Mouse (Mus musculus) kidney, embryonic 15.5 days (tissue): ENCODE data around the gene Eea1. TPM values are rescaled to one million over a fixed set of nuclear protein-coding genes. Genes with fewer than 3 reads are reported as not detected.

Experiments
- ATAC-seq: fragments of 200-750 bp; cut with Nextera tagmentation; replicated peaks from 2 replicates; pipeline ENCODE4 v1.8.0; 2017; ENCODE audit warnings: moderate TSS enrichment; ENCODE audit not compliant: low FRiP score
- H3K27ac ChIP-seq: fragments of 300-500 bp; sonication (generic); 2 replicates; pipeline ENCODE4 v1.5.1; 2015; ENCODE audit warnings: mild to moderate bottlenecking, inconsistent platforms
- H3K27me3 ChIP-seq: fragments of 300-500 bp; sonication (generic); 2 replicates; pipeline ENCODE4 v1.6.1; 2015; ENCODE audit warnings: inconsistent platforms
- H3K36me3 ChIP-seq: fragments of 300-500 bp; sonication (generic); 2 replicates; pipeline ENCODE4 v1.6.1; 2015; ENCODE audit warnings: inconsistent platforms
- H3K4me1 ChIP-seq: fragments of 300-500 bp; sonication (generic); 2 replicates; pipeline ENCODE4 v1.6.1; 2015; ENCODE audit warnings: inconsistent platforms
- H3K4me2 ChIP-seq: fragments of 300-500 bp; sonication (generic); 2 replicates; pipeline ENCODE4 v1.6.1; 2015; ENCODE audit warnings: moderate library complexity, mild to moderate bottlenecking, inconsistent platforms
- H3K4me3 ChIP-seq: fragments of 300-500 bp; sonication (generic); replicated peaks from 2 replicates; pipeline ENCODE4 v1.5.1; 2015; ENCODE audit warnings: mild to moderate bottlenecking, inconsistent platforms
- H3K9ac ChIP-seq: fragments of 300-500 bp; sonication (generic); 2 replicates; pipeline ENCODE4 v1.6.1; 2015; ENCODE audit warnings: mild to moderate bottlenecking, inconsistent platforms
- H3K9me3 ChIP-seq: fragments of 300-500 bp; sonication (generic); replicated peaks from 2 replicates; pipeline ENCODE4 v1.6.1; 2016; ENCODE audit warnings: inconsistent platforms
- WGBS: fragments of 180-500 bp; shearing (Covaris S2); methylation state at CpG from one replicate; pipeline ENCODE4 v1.1.7; 2015; ENCODE audit warnings: mixed read lengths; 5-methylcytosine and 5-hydroxymethylcytosine counted together
- polyA plus RNA-seq: library from polyadenylated mRNA; unstranded; fragments of >200 nt; fragmentation: Nextera tagmentation; extraction: Ambion mirVana; gene quantifications from 2 replicates; pipeline ENCODE4 v1.2.1, GENCODE M21; 2015

Eea1 gene
- polyA plus RNA-seq, 1 experiment from 2014 or later = 18.1 TPM

DNA sequence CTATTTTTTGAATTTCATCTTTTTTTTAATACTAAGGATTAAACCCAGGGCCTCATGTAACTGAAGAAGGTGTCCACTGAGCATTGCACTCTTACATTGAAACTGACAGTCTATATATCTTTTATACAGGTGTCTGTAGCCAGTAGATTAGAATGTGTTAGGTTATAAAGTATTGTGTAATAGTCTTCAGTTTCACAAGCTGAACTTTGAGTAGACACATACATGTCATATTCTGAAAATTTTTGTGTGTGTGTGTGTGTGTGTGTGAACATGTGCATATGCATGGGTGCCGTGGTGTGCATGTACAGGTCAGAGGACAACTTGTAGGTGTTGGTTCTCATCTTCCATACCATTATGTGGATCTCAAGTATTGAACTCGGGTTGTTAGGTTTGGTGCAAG, 16.2 kb downstream of the Eea1 start:
- H3K4me1 ChIP-seq = no peaks in the 10 kb centered on the region
- H3K9ac ChIP-seq = no peak overlapping the region
- H3K36me3 ChIP-seq = no peaks in the 10 kb centered on the region
- no peak overlapping the region for H3K27ac ChIP-seq
- no peaks in the 10 kb centered on the region; the same call in 1 of the 2 replicates for H3K9me3 ChIP-seq
- H3K4me2 ChIP-seq = no peak overlapping the region
- no peak overlapping the region for H3K4me3 ChIP-seq
- no peaks in the 10 kb centered on the region for H3K27me3 ChIP-seq
- WGBS = 85% methylated on average over 2 of the region's 2 CpGs
- no peak for ATAC-seq

DNA sequence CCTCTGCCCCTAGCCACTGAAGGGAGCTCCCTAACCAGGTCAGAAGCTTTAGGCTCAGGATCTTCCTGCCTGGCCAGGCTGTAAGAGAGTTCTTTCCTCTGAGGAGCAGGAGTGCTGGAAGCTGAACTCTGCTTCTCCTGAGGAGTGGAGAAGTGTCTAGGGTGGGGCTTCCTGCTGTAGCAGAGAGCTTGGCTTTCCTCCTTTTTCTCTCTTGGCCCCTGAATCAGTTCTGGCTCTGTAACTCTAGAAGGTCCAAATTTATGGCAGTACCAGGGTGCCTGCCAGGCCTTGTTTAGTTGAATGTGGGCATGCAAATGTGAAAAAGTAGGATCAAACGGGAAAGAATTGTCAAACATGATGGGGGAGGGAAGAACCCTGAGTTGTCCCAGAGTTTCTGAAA, 17.1 kb downstream of the Eea1 start:
- H3K9ac ChIP-seq = no peak overlapping the region
- H3K4me2 ChIP-seq = no peak overlapping the region
- ATAC-seq = no peak
- no peak overlapping the region for H3K4me3 ChIP-seq
- H3K36me3 ChIP-seq = no peaks in the 10 kb centered on the region
- no peaks in the 10 kb centered on the region; the same call in 1 of the 2 replicates for H3K9me3 ChIP-seq
- H3K27me3 ChIP-seq = no peaks in the 10 kb centered on the region
- no peak overlapping the region for H3K27ac ChIP-seq
- 48% methylated on average over 1 of the region's 1 CpGs for WGBS
- no peaks in the 10 kb centered on the region for H3K4me1 ChIP-seq

GRCm38 (mm10) chr10:95964679-95965078, 24.2 kb downstream of the Eea1 start:
- Histone ChIP-seq H3K4me3 (no peak overlapping the region), H3K27me3 (no peaks in the 10 kb centered on the region), H3K9me3 (no peaks in the 10 kb centered on the region), H3K36me3 (no peaks in the 10 kb centered on the region), H3K4me1 (no peaks in the 10 kb centered on the region), H3K27ac (no peak overlapping the region), H3K4me2 (no peak overlapping the region), H3K9ac (no peak overlapping the region)
- no peak for ATAC-seq
- 88% methylated on average over 1 of the region's 1 CpGs for WGBS

DNA sequence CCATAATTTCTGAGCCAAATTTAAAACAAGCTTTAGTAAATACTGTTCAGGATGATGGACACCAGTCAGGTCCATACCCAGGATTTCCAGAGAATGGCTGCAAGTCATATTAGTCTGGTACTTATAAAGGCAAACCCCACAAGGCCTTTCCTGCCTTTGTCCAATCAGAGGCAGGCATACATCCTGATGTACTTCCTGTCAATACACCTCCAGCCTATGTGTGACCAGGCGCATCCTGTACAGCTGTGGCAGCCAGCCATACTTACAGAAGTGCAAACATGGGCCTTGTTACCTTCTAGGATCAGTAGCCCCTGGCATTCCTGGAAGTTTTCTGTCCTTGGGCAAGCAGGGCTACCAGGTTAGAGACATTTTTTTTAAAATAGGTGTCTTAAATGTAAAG, 29.2 kb downstream of the Eea1 start:
- no peak overlapping the region for H3K4me2 ChIP-seq
- 94% methylated on average over 1 of the region's 1 CpGs for WGBS
- H3K9ac ChIP-seq = no peak overlapping the region
- no peaks in the 10 kb centered on the region for H3K27me3 ChIP-seq
- no peak overlapping the region for H3K4me3 ChIP-seq
- no peaks in the 10 kb centered on the region for H3K4me1 ChIP-seq
- no peak for ATAC-seq
- H3K27ac ChIP-seq = no peak overlapping the region
- no peaks in the 10 kb centered on the region for H3K9me3 ChIP-seq
- no peaks in the 10 kb centered on the region for H3K36me3 ChIP-seq

- ATAC-seq = no peak
- Histone ChIP-seq H3K4me2 (no peak overlapping the region), H3K27ac (no peak overlapping the region), H3K9me3 (no peaks in the 10 kb centered on the region), H3K4me1 (no peaks in the 10 kb centered on the region), H3K36me3 (peaks cover 9% of the 10 kb centered on the region), H3K9ac (no peak overlapping the region), H3K27me3 (no peaks in the 10 kb centered on the region), H3K4me3 (no peak overlapping the region)
- WGBS = 84% methylated on average over 3 of the region's 3 CpGs
These were observed 30.3 kb downstream of the Eea1 start for GRCm38 (mm10) chr10:95970744-95971212.

GRCm38 (mm10) chr10:95971341-95971740, 30.9 kb downstream of the Eea1 start:
- no peak for ATAC-seq
- Histone ChIP-seq H3K4me3 (no peak overlapping the region), H3K27me3 (no peaks in the 10 kb centered on the region), H3K4me2 (no peak overlapping the region), H3K27ac (no peak overlapping the region), H3K4me1 (no peaks in the 10 kb centered on the region), H3K9me3 (no peaks in the 10 kb centered on the region), H3K36me3 (peaks cover 9% of the 10 kb centered on the region), H3K9ac (no peak overlapping the region)
- 87% methylated on average over 4 of the region's 4 CpGs for WGBS

- Histone ChIP-seq H3K4me2 (no peak overlapping the region), H3K9ac (no peak overlapping the region), H3K27me3 (no peaks in the 10 kb centered on the region), H3K4me3 (no peak overlapping the region), H3K36me3 (peaks cover 10% of the 10 kb centered on the region), H3K9me3 (no peaks in the 10 kb centered on the region), H3K27ac (no peak overlapping the region), H3K4me1 (no peaks in the 10 kb centered on the region)
- no peak for ATAC-seq
- 89% methylated on average over 3 of the region's 3 CpGs for WGBS
These were observed 31.5 kb downstream of the Eea1 start for GRCm38 (mm10) chr10:95971942-95972341.

DNA sequence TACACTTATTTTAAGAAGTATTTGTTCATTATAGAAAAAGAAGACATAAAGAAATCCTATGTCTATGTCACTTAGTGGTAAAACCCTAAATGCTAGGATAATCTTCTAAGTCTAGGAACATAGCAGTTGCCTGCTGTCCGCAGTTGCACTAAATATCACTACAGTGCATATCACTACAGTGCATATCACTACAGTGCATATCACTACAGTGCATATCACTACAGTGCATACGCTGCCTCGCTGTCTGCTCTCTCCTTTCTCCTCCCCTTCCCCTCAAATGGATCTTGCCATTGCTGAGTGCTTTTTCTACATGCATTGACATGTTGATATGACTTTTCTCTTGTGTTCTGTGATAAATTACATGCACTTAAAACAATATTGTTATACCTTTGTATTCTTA, 34.0 kb downstream of the Eea1 start:
- WGBS = 99% methylated on average over 3 of the region's 3 CpGs
- no peak overlapping the region for H3K4me2 ChIP-seq
- H3K27me3 ChIP-seq = no peaks in the 10 kb centered on the region
- ATAC-seq = no peak
- no peaks in the 10 kb centered on the region for H3K9me3 ChIP-seq
- H3K36me3 ChIP-seq = peaks cover 11% of the 10 kb centered on the region
- H3K27ac ChIP-seq = no peak overlapping the region
- H3K4me3 ChIP-seq = no peak overlapping the region
- no peaks in the 10 kb centered on the region for H3K4me1 ChIP-seq
- H3K9ac ChIP-seq = no peak overlapping the region

GRCm38 (mm10) chr10:95976798-95977197, 36.3 kb downstream of the Eea1 start:
- no peak for ATAC-seq
- H3K4me1 ChIP-seq = no peaks in the 10 kb centered on the region
- no peak overlapping the region for H3K27ac ChIP-seq
- H3K4me3 ChIP-seq = no peak overlapping the region
- H3K9ac ChIP-seq = no peak overlapping the region
- 87% methylated on average over 2 of the region's 2 CpGs for WGBS
- H3K36me3 ChIP-seq = peaks cover 11% of the 10 kb centered on the region
- H3K27me3 ChIP-seq = no peaks in the 10 kb centered on the region
- H3K4me2 ChIP-seq = no peak overlapping the region
- H3K9me3 ChIP-seq = no peaks in the 10 kb centered on the region

DNA sequence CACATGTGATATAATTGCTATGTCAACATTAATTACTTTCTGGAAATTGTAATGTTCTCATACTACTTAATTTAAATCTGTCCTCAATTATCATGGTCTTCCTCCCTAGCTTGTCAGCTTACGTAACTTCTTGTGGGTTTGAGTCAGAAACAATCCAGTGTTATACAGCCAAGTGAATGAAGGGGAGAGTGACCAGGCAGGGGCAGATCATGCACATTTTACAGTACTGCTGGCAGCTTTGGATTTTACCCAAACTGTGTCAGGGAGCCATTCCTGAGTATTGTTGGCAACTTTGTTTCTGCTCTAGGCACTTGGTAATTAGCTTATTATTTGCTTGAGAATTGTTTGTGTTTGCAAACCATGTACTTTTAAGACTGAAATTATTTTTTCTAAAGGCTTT, 49.3 kb downstream of the Eea1 start:
- 85% methylated on average over 1 of the region's 1 CpGs for WGBS
- Histone ChIP-seq H3K27me3 (no peaks in the 10 kb centered on the region), H3K9ac (no peak overlapping the region), H3K27ac (no peak overlapping the region), H3K4me3 (no peak overlapping the region), H3K36me3 (no peaks in the 10 kb centered on the region), H3K4me1 (no peaks in the 10 kb centered on the region), H3K4me2 (no peak overlapping the region), H3K9me3 (no peaks in the 10 kb centered on the region)
- ATAC-seq = no peak

GRCm38 (mm10) chr10:95991176-95991575, 50.7 kb downstream of the Eea1 start:
- Histone ChIP-seq H3K4me1 (no peaks in the 10 kb centered on the region), H3K9ac (no peak overlapping the region), H3K4me3 (no peak overlapping the region), H3K4me2 (no peak overlapping the region), H3K9me3 (no peaks in the 10 kb centered on the region), H3K27me3 (no peaks in the 10 kb centered on the region), H3K36me3 (peaks cover under 1% of the 10 kb centered on the region; the same call in 1 of the 2 replicates), H3K27ac (no peak overlapping the region)
- no peak for ATAC-seq
- 72% methylated on average over 1 of the region's 1 CpGs for WGBS

DNA sequence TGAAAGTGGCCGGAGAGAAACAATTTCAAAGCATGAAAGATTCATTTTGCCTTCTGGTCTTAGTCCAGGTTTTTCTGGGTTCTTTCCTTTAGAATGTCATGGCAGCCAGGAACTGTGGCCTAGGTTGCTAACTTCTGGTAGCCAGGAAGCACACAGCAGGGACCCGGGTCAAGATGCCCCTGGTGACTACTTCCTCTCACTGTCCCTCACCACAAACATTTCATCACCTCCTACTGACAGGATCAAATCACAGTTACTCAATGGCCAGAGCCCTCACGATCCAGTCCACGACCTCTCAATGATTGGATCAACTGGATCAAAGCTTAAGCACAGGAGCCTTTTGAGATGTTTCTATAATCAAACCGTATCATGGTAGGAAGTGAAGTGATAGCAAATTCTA, 60.5 kb downstream of the Eea1 start:
- 79% methylated on average over 5 of the region's 5 CpGs for WGBS
- Histone ChIP-seq H3K4me2 (no peak overlapping the region), H3K9ac (no peak overlapping the region), H3K36me3 (peaks cover 19% of the 10 kb centered on the region), H3K9me3 (no peaks in the 10 kb centered on the region), H3K4me3 (no peak overlapping the region), H3K27me3 (no peaks in the 10 kb centered on the region), H3K27ac (no peak overlapping the region), H3K4me1 (no peaks in the 10 kb centered on the region)
- no peak for ATAC-seq

GRCm38 (mm10) chr10:96015738-96016137, 75.3 kb downstream of the Eea1 start:
- ATAC-seq = no peak
- Histone ChIP-seq H3K9ac (no peak overlapping the region), H3K36me3 (peaks cover 44% of the 10 kb centered on the region), H3K4me3 (no peak overlapping the region), H3K9me3 (no peaks in the 10 kb centered on the region), H3K4me1 (no peaks in the 10 kb centered on the region), H3K27ac (no peak overlapping the region), H3K4me2 (no peak overlapping the region), H3K27me3 (no peaks in the 10 kb centered on the region)
